ENCODE assay signal across 11 mouse cellular contexts in the genomic region with DNA sequence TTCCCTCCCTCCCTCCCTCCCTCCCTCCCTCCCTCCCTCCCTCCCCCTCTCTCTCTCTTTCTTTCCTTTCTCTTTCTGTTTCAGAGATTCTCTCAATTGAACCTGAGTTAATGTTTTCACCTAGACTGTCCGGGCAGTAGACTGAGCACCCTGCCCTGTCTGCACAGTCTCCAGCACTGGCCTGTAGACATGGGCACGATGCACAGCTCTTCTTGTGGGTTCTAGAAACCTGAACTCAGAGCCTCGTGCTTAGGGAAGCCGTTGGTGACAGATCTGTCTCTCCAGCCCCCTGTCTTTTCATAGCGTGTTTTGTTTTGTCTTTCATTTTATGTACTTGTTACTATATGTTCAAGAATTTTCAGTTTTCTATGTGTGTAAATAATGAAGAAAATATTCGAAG. TPM values are rescaled to one million over a fixed set of nuclear protein-coding genes. Genes with fewer than 3 reads are reported as not detected.
A peak's percentile ranks its signal among the peaks of the same experiment; 100 is the strongest.
DNase-seq lines count a peak whose midpoint lies in the region; ATAC-seq lines count a peak whose summit lies in the region.
"Had no signal": no experiment of that assay in that cellular context is flagged by ENCODE, and none has a peak within 500 bp of the region (broad histone marks: within the 10 kb centered on the region; RNA-seq: fewer than 3 reads in every experiment).

No protein-coding gene starts in this region.

- H3K9me3 ChIP-seq in hindbrain, embryonic 10.5 days = no peaks in the 10 kb centered on the region
- H3K9me3 ChIP-seq in hindbrain, embryonic 16.5 days (ENCODE audit: control insufficient read depth, low read length) = no peaks in the 10 kb centered on the region
- no peaks in the 10 kb centered on the region for H3K9me3 ChIP-seq in liver, embryonic 13.5 days (replicated peaks)
- no peaks in the 10 kb centered on the region for H3K9me3 ChIP-seq in kidney, embryonic 16.5 days (ENCODE audit: low read length)
- H3K9me3 ChIP-seq: embryonic facial prominence, embryonic 15.5 days had no signal

- no peak overlapping the region for H3K4me2 ChIP-seq in hindbrain, embryonic 16.5 days (ENCODE audit: low read length)
- H3K4me2 ChIP-seq in liver, embryonic 13.5 days = peak overlapping the region; percentile 69
- H3K4me2 ChIP-seq in kidney, embryonic 16.5 days (replicated peaks; ENCODE audit: low read depth, low read length) = no peak overlapping the region

- no peak for ATAC-seq in hindbrain, embryonic 16.5 days
- no peak; the same call in 1 of the 2 replicates for ATAC-seq in liver, embryonic 13.5 days (ENCODE audit: low read depth)
- ATAC-seq in kidney, embryonic 16.5 days (ENCODE audit: low FRiP score, low TSS enrichment) = no peak

- H3K9ac ChIP-seq in hindbrain, embryonic 16.5 days (ENCODE audit: low read depth, low read length) = no peak overlapping the region
- H3K9ac ChIP-seq in liver, embryonic 13.5 days = peak overlapping the region; percentile 66; the same call in 1 of the 2 replicates
- H3K9ac ChIP-seq in kidney, embryonic 16.5 days (replicated peaks; ENCODE audit: low read length) = no peak overlapping the region
- H3K9ac ChIP-seq: embryonic facial prominence, embryonic 15.5 days had no signal

- peaks cover 63% of the 10 kb centered on the region for H3K4me1 ChIP-seq in hindbrain, embryonic 10.5 days (replicated peaks)
- H3K4me1 ChIP-seq in hindbrain, embryonic 16.5 days (ENCODE audit: control insufficient read depth, insufficient read depth, low read depth, low read length) = peaks cover 24% of the 10 kb centered on the region
- peaks cover 70% of the 10 kb centered on the region for H3K4me1 ChIP-seq in liver, embryonic 13.5 days (replicated peaks)
- peaks cover 41% of the 10 kb centered on the region for H3K4me1 ChIP-seq in kidney, embryonic 16.5 days (ENCODE audit: insufficient read depth, low read length)

- WGBS in hindbrain, embryonic 10.5 days = 74% methylated on average over 6 of the region's 6 CpGs
- 70% methylated on average over 6 of the region's 6 CpGs for WGBS in hindbrain, embryonic 16.5 days
- 31% methylated on average over 6 of the region's 6 CpGs for WGBS in liver, embryonic 13.5 days (ENCODE audit: insufficient replicate concordance)
- WGBS in kidney, embryonic 16.5 days = 71% methylated on average over 6 of the region's 6 CpGs

- H3K36me3 ChIP-seq in hindbrain, embryonic 10.5 days = 0 out of 2 replicates have a peak, but pooled peaks cover 4% of the 10 kb centered on the region
- H3K36me3 ChIP-seq in hindbrain, embryonic 16.5 days (ENCODE audit: control insufficient read depth, insufficient read depth, low read length) = no peaks in the 10 kb centered on the region
- no peaks in the 10 kb centered on the region for H3K36me3 ChIP-seq in liver, embryonic 13.5 days
- no peaks in the 10 kb centered on the region for H3K36me3 ChIP-seq in kidney, embryonic 16.5 days (ENCODE audit: insufficient read depth, low read length)
- H3K36me3 ChIP-seq: embryonic facial prominence, embryonic 15.5 days had no signal

- no peaks in the 10 kb centered on the region for H3K27me3 ChIP-seq in hindbrain, embryonic 10.5 days (ENCODE audit: insufficient read depth, poor library complexity, severe bottlenecking)
- H3K27me3 ChIP-seq in hindbrain, embryonic 16.5 days (replicated peaks; ENCODE audit: control insufficient read depth, insufficient read depth, low read length) = no peaks in the 10 kb centered on the region
- H3K27me3 ChIP-seq in liver, embryonic 13.5 days = no peaks in the 10 kb centered on the region
- H3K27me3 ChIP-seq in kidney, embryonic 16.5 days (ENCODE audit: insufficient read depth, low read length) = no peaks in the 10 kb centered on the region
- H3K27me3 ChIP-seq: embryonic facial prominence, embryonic 15.5 days had no signal

- peak overlapping the region; percentile 35; the same call in 1 of the 2 replicates for H3K27ac ChIP-seq in hindbrain, embryonic 10.5 days
- H3K27ac ChIP-seq in hindbrain, embryonic 16.5 days (ENCODE audit: low read depth, low read length) = no peak overlapping the region
- peak overlapping the region; percentile 69 for H3K27ac ChIP-seq in liver, embryonic 13.5 days
- no peak overlapping the region for H3K27ac ChIP-seq in kidney, embryonic 16.5 days (ENCODE audit: low read length)
- H3K27ac ChIP-seq: embryonic facial prominence, embryonic 15.5 days had no signal

- H3K4me3 ChIP-seq in hindbrain, embryonic 10.5 days = no peak overlapping the region
- H3K4me3 ChIP-seq in hindbrain, embryonic 16.5 days (ENCODE audit: low read length) = no peak overlapping the region
- peak overlapping the region; percentile 46 for H3K4me3 ChIP-seq in liver, embryonic 13.5 days (replicated peaks)
- H3K4me3 ChIP-seq in kidney, embryonic 16.5 days (ENCODE audit: low read length) = no peak overlapping the region
- H3K4me3 ChIP-seq: embryonic facial prominence, embryonic 15.5 days had no signal

- no peak for DNase-seq in hindbrain, embryonic 10.5 days (ENCODE audit: low spot score)
- peak; percentile 79 for DNase-seq in A20 (ENCODE audit: low read depth, low spot score)
- DNase-seq in CD4-positive, CD25-positive, alpha-beta regulatory T cell, adult 2 months (ENCODE audit: low read depth, low spot score) = peak; percentile 62
- no peak for DNase-seq in liver, embryonic 13.5 days
- DNase-seq in layer of hippocampus, adult 9-11 months = no peak
- no peak for DNase-seq in cerebellum, adult 11 months
- DNase-seq: kidney, adult 2 months; lung, postnatal 14 days had no signal

RNA-seq across cellular contexts. Expression of a gene that starts 6.6 kb away (rescaled TPM):
- polyA plus RNA-seq in hindbrain, embryonic 10.5 days (2016; fragmentation: Nextera tagmentation; extraction: Ambion mirVana) = 20.6 and 22.6 TPM in 2 replicates
- 31.6 and 38.3 TPM in 2 replicates for polyA plus RNA-seq in hindbrain, embryonic 16.5 days (2015; fragmentation: Nextera tagmentation; extraction: Ambion mirVana)
- polyA plus RNA-seq in liver, embryonic 13.5 days (2015; fragmentation: Nextera tagmentation; extraction: Ambion mirVana) = 10.1 and 12.0 TPM in 2 replicates
- 12.8 and 14.6 TPM in 2 replicates for polyA plus RNA-seq in kidney, embryonic 16.5 days (2015; fragmentation: Nextera tagmentation; extraction: Ambion mirVana)

Comparison
In these comparisons a context has a peak if more than half of its experiments do, and no peak if none do; other contexts are left out.
1. H3K27ac ChIP-seq: peak in hindbrain, embryonic 10.5 days (single experiment) and liver, embryonic 13.5 days (single experiment); none in hindbrain, embryonic 16.5 days (single experiment) and kidney, embryonic 16.5 days (single experiment).
2. DNase-seq: peak in A20 (single experiment) and CD4-positive, CD25-positive, alpha-beta regulatory T cell, adult 2 months (single experiment); none in hindbrain, embryonic 10.5 days (single experiment), liver, embryonic 13.5 days (single experiment), layer of hippocampus, adult 9-11 months (single experiment) and cerebellum, adult 11 months (single experiment).